Mouse (Mus musculus) lung, embryonic 15.5 days (tissue): Measurements from ENCODE around the gene Usp17la. TPM values are rescaled to one million over a fixed set of nuclear protein-coding genes. Genes with fewer than 3 reads are reported as not detected.
"Not testable (repeated sequence)": the region's sequence is repeated elsewhere in the genome, so short reads cannot be mapped to it uniquely, and the experiment has no call there.

Source experiments
- ATAC-seq: fragments of 200-750 bp; cut with Nextera tagmentation; 2 replicates; pipeline ENCODE4 v1.8.0; 2017; ENCODE audit warnings: moderate number of reproducible peaks, borderline replicate concordance; ENCODE audit not compliant: low FRiP score, low TSS enrichment; ENCODE audit errors: extremely low read depth
- H3K27ac ChIP-seq: fragments of 300-500 bp; sonication (generic); 2 replicates; pipeline ENCODE4 v1.5.1; 2015; ENCODE audit warnings: moderate library complexity, mild to moderate bottlenecking, inconsistent platforms
- H3K27me3 ChIP-seq: fragments of 300-500 bp; sonication (generic); 2 replicates; pipeline ENCODE4 v1.6.1; 2015; ENCODE audit warnings: inconsistent platforms
- H3K36me3 ChIP-seq: fragments of 300-500 bp; sonication (generic); 2 replicates; pipeline ENCODE4 v1.6.1; 2015; ENCODE audit warnings: inconsistent platforms
- H3K4me1 ChIP-seq: fragments of 300-500 bp; sonication (generic); 2 replicates; pipeline ENCODE4 v1.6.1; 2015; ENCODE audit warnings: inconsistent platforms
- H3K4me2 ChIP-seq: fragments of 300-500 bp; sonication (generic); 2 replicates; pipeline ENCODE4 v1.6.1; 2015; ENCODE audit warnings: inconsistent platforms, mild to moderate bottlenecking, moderate library complexity
- H3K4me3 ChIP-seq: fragments of 300-500 bp; sonication (generic); 2 replicates; pipeline ENCODE4 v1.5.1; 2015; ENCODE audit warnings: mild to moderate bottlenecking, inconsistent platforms
- H3K9ac ChIP-seq: fragments of 300-500 bp; sonication (generic); 2 replicates; pipeline ENCODE4 v1.6.1; 2015; ENCODE audit warnings: inconsistent platforms
- H3K9me3 ChIP-seq: fragments of 300-500 bp; sonication (generic); 2 replicates; pipeline ENCODE4 v1.6.1; 2016; ENCODE audit warnings: inconsistent platforms
- WGBS: fragments of 180-500 bp; shearing (Covaris S2); methylation state at CpG from one replicate; pipeline ENCODE4 v1.1.7; 2015; 5-methylcytosine and 5-hydroxymethylcytosine counted together
- polyA plus RNA-seq: library from polyadenylated mRNA; unstranded; fragments of >200 nt; fragmentation: Nextera tagmentation; extraction: Ambion mirVana; gene quantifications from 2 replicates; pipeline ENCODE4 v1.2.1, GENCODE M21; 2015

Gene Usp17la
- not detected in 2 replicates for polyA plus RNA-seq

- H3K27ac ChIP-seq, H3K4me1 ChIP-seq, H3K4me2 ChIP-seq, H3K9ac ChIP-seq, H3K27me3 ChIP-seq, H3K36me3 ChIP-seq, ATAC-seq, H3K9me3 ChIP-seq, H3K4me3 ChIP-seq: not testable (repeated sequence)
- WGBS = 60% methylated on average over 2 of the region's 2 CpGs
These were observed at the start of gene Usp17la for GRCm38 (mm10) chr7:104856709-104857108. TSS of gene Usp17la (plus strand) at chr7:104857009.

GRCm38 (mm10) chr7:104810335-104810734 lies 46.5 kb upstream of the Usp17la start:
- not testable (repeated sequence) for H3K4me3 ChIP-seq, H3K36me3 ChIP-seq, H3K9me3 ChIP-seq, H3K27ac ChIP-seq, ATAC-seq, H3K4me1 ChIP-seq, H3K4me2 ChIP-seq, H3K27me3 ChIP-seq, H3K9ac ChIP-seq
- WGBS = 82% methylated on average over 8 of the region's 8 CpGs

- no peak within 1 kb of the TSS for H3K4me2 ChIP-seq
- H3K9ac ChIP-seq = no peak within 1 kb of the TSS
- H3K4me3 ChIP-seq = no peak within 1 kb of the TSS
- no peaks in the 10 kb centered on the region for H3K36me3 ChIP-seq
- WGBS = 57% methylated on average over 1 of the region's 1 CpGs
- ATAC-seq = no peak
- H3K27me3 ChIP-seq = no peaks in the 10 kb centered on the region
- no peaks in the 10 kb centered on the region for H3K9me3 ChIP-seq
- H3K4me1 ChIP-seq = no peaks in the 10 kb centered on the region
- H3K27ac ChIP-seq = no peak within 1 kb of the TSS
These were observed 14.3 kb upstream of the Usp17la start, which contains the start of gene Usp17lb for GRCm38 (mm10) chr7:104842503-104842902. TSS of gene Usp17lb (minus strand) at chr7:104842603.

GRCm38 (mm10) chr7:104843731-104844287 lies 13.0 kb upstream of the Usp17la start:
- Histone ChIP-seq H3K9ac (no peak overlapping the region), H3K27me3 (no peaks in the 10 kb centered on the region), H3K4me1 (no peaks in the 10 kb centered on the region), H3K4me3 (no peak overlapping the region), H3K27ac (no peak overlapping the region), H3K36me3 (no peaks in the 10 kb centered on the region), H3K4me2 (no peak overlapping the region), H3K9me3 (no peaks in the 10 kb centered on the region)
- WGBS = 72% methylated on average over 1 of the region's 1 CpGs
- no peak for ATAC-seq

GRCm38 (mm10) chr7:104851546-104851945 lies 5.3 kb upstream of the Usp17la start:
- not testable (repeated sequence) for H3K9ac ChIP-seq, H3K4me3 ChIP-seq, H3K27ac ChIP-seq, ATAC-seq, H3K9me3 ChIP-seq, H3K4me1 ChIP-seq, H3K27me3 ChIP-seq, H3K4me2 ChIP-seq, H3K36me3 ChIP-seq
- WGBS = 74% methylated on average over 2 of the region's 2 CpGs

GRCm38 (mm10) chr7:104855248-104855750 lies 1.5 kb upstream of the Usp17la start:
- Histone ChIP-seq H3K4me2 (no peak overlapping the region), H3K36me3 (no peaks in the 10 kb centered on the region), H3K9ac (no peak overlapping the region), H3K4me1 (no peaks in the 10 kb centered on the region), H3K27ac (no peak overlapping the region), H3K27me3 (no peaks in the 10 kb centered on the region), H3K9me3 (no peaks in the 10 kb centered on the region), H3K4me3 (no peak overlapping the region)
- WGBS = 65% methylated on average over 3 of the region's 3 CpGs
- ATAC-seq = no peak

- Histone ChIP-seq H3K4me1 (no peaks in the 10 kb centered on the region), H3K4me2 (no peak overlapping the region)
These were observed 874 bp downstream of the Usp17la start for GRCm38 (mm10) chr7:104857683-104858082.

GRCm38 (mm10) chr7:104861381-104861780 lies 4.6 kb downstream of the Usp17la start:
- Histone ChIP-seq H3K27ac (no peak overlapping the region), H3K27me3 (no peaks in the 10 kb centered on the region), H3K36me3 (no peaks in the 10 kb centered on the region), H3K9ac (no peak overlapping the region), H3K4me3 (no peak overlapping the region), H3K4me2 (no peak overlapping the region), H3K4me1 (no peaks in the 10 kb centered on the region), H3K9me3 (no peaks in the 10 kb centered on the region)
- 47% methylated on average over 3 of the region's 3 CpGs for WGBS
- no peak for ATAC-seq

More at GRCm38 (mm10) chr7:104857683-104858082, 874 bp downstream of the Usp17la start:
- Histone ChIP-seq H3K27me3 (no peaks in the 10 kb centered on the region), H3K9me3 (no peaks in the 10 kb centered on the region), H3K9ac (no peak overlapping the region), H3K36me3 (no peaks in the 10 kb centered on the region), H3K27ac (no peak overlapping the region), H3K4me3 (no peak overlapping the region)
- no peak for ATAC-seq
- 56% methylated on average over 1 of the region's 1 CpGs for WGBS

- Histone ChIP-seq H3K27ac (no peak within 1 kb of the TSS), H3K27me3 (no peaks in the 10 kb centered on the region), H3K9me3 (no peaks in the 10 kb centered on the region), H3K4me2 (no peak within 1 kb of the TSS), H3K36me3 (no peaks in the 10 kb centered on the region), H3K9ac (no peak within 1 kb of the TSS), H3K4me3 (no peak within 1 kb of the TSS), H3K4me1 (no peaks in the 10 kb centered on the region)
- no peak for ATAC-seq
- WGBS = 24% methylated on average over 1 of the region's 1 CpGs
These were observed 20.9 kb downstream of the Usp17la start, which contains the start of gene Olfr665 for GRCm38 (mm10) chr7:104877731-104878130. TSS of gene Olfr665 (plus strand) at chr7:104878031.

- no peak for ATAC-seq
- Histone ChIP-seq H3K4me2 (no peak within 1 kb of the TSS), H3K27me3 (no peaks in the 10 kb centered on the region), H3K27ac (no peak within 1 kb of the TSS), H3K36me3 (no peaks in the 10 kb centered on the region), H3K9ac (no peak within 1 kb of the TSS), H3K4me3 (no peak within 1 kb of the TSS), H3K9me3 (no peaks in the 10 kb centered on the region), H3K4me1 (no peaks in the 10 kb centered on the region)
- WGBS = 83% methylated on average over 2 of the region's 2 CpGs
These were observed 39.0 kb downstream of the Usp17la start, which contains the start of gene Olfr666 for GRCm38 (mm10) chr7:104895852-104896251. TSS of gene Olfr666 (minus strand) at chr7:104895952.
